Mouse (Mus musculus) retina, embryonic 14.5 days (tissue): ENCODE measurements around the gene Ldhal6b.

ENCODE experiments used
- DNase-seq: peaks from one replicate; pipeline ENCODE4 v3.0.0-alpha.2; 2015; ENCODE audit warnings: low spot score

Ldhal6b gene

GRCm38 (mm10) chr17:5410336-5410735 is 8.2 kb downstream of the Ldhal6b start:
- no peak for DNase-seq

- no peak for DNase-seq
Measured at GRCm38 (mm10) chr17:5407030-5407429, 11.5 kb downstream of the Ldhal6b start.

DNA sequence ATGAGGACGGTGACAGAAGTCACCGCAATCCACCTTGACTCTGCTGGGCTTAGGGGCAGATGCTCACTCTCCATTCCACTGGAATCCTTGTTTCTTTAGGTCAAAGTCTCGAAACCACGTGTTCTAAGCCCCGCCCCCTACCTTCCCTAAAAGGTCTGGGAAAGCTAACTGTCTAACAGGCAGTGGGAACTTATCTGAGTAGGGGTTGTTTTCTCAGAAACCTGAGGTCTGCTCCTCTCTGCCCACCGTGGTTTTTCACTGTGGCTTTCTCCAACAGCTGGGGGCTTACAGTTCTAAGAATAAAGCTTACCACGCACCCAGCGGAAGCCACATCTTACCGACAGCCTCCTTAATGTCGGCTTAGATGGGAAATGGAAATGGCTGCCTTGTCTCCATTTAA is 12.0 kb downstream of the Ldhal6b start:
- no peak for DNase-seq

GRCm38 (mm10) chr17:5403885-5404284 is 14.7 kb downstream of the Ldhal6b start:
- no peak for DNase-seq

GRCm38 (mm10) chr17:5402624-5403023 is 15.9 kb downstream of the Ldhal6b start:
- DNase-seq = peak; percentile 92

GRCm38 (mm10) chr17:5402069-5402468 is 16.5 kb downstream of the Ldhal6b start:
- DNase-seq = peak; percentile 88

DNA sequence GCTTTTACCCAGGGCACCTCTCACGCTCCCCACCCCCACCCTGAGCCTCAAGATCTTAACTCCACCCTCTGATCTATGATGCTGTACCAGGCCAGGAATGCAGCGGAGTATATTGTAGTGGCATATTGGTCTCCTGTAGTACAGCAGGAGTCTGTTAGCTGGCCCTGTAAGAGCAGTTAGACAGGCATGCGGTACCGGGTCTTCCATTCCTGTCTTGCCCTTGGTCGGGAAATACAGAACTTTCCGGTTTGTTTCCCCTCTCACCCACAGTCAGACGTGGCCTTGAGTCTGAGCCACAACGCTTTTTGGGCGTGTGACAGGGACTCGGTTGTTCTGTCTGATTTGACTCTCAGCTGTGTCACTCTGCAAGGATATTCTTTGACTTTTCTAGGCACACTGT is 17.3 kb downstream of the Ldhal6b start:
- DNase-seq = no peak

DNA sequence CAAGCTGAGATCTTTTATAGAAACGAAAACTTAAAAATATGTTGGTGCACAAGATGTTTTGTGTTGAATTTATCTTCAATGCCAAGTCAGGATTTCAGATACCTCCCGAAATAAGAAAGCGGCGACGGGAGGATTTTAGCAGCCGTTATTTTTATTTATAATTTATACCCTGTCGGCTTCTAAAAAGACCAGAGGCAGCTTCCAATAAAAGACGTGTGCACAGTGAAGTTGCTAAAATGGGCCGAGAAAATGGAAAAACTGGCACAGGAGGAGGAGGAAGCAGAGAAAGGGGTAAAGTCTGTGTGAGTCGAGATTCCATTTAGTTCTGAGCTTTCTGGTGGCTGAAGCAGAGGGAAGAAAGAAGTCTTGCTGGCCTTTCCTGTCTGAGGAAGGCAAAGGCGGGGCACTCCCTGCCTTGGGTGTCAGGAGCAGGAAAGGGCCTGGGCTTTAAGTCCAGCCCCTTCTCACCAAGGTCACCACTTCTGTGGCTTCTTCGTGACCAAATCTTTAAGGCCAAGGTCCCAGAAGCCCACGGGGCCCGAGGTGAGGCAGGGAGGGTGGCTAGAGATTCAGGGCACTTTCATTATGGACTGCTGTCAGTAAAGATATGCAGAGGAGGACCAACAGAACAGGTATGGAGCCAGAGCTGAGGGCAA is 18.0 kb downstream of the Ldhal6b start:
- no peak for DNase-seq

DNA sequence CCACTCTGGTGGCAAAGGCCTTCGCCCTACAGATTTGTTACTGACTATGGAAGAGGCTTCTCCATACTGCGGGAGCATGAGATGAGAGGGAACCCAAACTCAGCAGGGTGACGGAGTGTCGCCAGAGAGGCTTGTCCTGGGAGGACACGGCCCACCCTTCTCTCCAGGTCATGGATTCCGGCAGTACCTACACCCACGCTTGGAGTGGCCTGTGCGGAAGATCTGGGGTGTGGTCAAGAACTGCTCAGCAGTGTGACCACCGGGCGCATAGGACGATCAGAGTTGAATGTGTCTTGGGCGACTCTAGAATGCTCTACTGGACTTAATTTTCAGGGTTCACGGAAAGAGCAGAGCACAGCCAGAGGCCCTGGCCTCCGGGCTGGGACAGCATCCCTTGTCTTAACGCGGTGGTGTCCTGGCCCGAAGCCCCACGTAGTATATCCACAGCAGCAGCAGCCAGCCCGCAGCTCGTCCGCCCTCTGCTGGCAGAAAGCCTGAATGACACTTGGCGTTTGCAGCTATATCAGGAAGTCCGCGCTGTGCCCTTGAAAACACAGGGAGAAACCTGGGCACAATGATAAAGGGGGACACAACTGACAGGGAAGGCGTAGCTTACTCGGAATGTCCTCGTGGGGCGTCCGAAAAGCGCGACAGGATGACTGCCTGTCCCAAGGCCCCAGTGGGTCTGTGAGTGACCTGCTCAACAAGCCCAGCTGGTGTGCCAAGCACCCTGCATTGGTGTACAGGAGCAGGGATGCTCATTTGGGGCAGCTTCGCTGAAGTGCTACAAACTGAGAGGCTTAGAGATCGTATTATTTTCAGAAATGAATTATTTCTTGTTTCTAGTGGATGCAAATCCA is 21.2 kb downstream of the Ldhal6b start:
- peak; percentile 95 for DNase-seq

DNA sequence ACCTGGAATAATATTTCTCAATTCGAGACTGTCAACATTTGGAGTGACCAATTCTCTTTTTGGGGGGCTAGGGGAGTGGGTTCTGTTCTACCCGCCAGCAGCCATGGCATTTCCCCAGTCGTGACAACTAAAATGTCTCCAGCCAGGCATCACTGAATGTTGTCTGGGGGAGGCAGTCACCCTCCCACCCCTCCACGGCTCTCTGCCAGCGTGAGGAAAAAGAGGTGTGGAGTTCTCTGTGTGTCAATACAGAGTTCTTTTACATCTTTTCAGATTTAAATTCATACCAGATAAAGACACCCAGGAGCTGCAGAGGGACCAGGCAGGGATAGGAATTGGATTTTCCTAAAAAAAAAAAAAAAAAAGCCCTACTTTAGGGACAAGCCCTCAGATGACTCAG is 22.4 kb downstream of the Ldhal6b start:
- no peak for DNase-seq

DNA sequence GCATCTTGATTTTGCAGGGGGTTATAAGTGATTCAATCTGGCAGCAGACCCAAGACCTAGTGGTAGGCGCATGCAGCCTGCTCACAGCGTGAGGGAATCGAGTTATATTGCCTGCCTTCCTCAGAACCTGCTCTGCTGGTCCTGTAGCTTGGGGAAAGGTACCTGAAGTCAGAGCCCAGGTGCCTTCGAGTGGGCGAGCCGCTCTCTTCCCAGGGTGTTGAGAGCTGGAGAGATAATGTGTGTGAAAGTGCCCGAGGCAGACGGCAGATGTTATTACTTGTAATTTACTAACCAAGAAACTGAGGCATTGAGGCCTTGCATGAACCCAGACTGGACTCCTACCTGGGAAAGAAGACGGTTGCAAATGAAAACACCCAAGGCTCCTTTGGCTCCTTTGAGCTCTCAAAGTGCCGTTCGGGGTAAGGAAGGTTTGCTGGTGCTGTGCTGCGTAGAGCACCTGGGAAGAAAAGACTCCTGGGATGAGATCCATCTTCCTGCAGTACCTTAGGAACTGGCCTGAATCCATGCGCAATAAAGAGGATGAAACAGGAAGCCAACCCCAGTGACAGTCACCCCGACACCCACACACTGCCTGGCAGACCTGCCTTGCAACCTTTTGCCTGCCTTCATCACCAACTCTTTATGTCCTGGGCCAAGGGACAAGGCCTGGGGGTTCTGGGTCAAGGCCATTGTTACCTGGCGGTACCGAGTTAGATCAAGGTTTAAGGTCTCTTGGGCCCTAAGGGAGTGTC is 22.9 kb downstream of the Ldhal6b start:
- no peak for DNase-seq

DNA sequence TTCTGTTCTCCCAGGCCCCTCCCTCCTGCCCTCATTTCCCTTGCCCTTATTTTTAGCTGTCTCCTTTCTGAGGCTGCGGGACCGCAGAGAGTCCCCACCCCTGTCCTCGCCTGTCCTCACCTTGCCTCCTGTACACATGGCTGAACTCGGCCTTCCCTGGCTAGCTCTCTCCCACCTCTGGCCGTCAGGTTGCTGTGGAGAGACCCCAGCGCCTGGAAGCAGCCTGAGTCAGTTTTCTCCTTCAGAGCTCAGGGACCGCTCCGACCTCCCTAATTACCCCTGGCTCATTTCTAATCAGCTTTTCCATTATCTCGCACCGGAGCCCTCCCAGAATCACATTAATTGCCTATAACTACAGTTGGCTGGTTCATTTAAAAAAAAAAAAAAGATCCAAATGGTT is 27.9 kb downstream of the Ldhal6b start:
- peak; percentile 59 for DNase-seq

DNA sequence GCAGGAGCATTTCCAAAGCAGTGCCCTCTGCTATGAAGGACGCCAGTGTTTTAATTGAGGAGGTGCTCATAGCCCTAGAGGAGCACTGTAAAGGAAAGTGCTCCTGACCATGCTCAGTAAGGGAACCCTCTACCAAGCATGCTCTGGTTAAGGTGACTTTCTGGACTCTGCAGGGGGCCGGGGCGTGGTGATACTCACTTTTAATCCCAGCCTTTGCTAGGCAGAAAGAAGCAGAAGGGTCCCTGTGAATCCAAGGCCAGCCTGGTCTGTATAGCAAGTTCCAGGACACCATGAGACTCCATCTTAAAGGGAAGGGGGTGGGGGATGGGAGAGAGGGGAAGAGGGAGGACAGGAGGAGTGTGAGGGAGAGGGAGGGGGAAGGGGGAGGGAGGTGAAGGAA is 30.2 kb downstream of the Ldhal6b start:
- DNase-seq = no peak

GRCm38 (mm10) chr17:5386885-5387545 is 31.6 kb downstream of the Ldhal6b start:
- no peak for DNase-seq

DNA sequence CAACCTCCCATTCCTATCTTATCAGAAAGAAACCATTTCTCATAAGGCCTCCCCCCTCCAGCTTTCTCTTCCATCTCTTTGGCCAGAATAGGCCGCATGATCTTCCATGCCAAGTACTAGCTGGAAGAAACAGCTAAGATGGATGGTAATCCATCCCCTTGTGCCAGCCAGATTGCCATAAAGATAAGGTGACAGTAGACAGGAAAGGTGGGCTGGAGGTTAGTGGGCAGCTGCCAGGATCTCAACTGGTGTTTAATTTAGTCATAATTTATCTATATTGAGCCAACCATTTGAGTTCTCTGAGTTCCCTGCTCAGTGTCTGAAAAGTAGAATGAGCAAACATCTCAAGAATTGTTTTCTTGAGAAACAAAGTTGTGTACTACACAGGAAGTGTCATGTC is 32.9 kb downstream of the Ldhal6b start:
- DNase-seq = no peak

GRCm38 (mm10) chr17:5377930-5378310 is 40.6 kb downstream of the Ldhal6b start:
- peak; percentile 32 for DNase-seq

GRCm38 (mm10) chr17:5377151-5377929 is 41.2 kb downstream of the Ldhal6b start:
- DNase-seq = no peak

DNA sequence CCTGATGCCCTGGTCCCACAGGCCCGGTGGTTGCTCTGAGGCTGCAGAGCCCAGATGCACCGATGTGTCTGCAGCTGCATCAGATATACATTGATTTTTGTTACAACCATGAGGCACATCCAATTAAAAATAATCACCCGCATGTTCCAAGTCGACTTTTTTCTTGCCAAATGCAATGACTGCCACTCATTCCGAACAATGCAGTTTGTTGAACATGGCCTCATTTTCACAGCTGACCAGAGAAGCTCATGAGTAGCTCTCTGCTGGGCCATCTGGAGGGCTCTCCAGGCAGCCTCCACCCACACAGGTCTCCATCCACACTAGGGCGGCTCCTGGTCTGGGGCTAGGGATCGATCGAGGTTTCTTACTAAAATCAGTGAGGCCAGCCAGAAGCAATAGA is 45.6 kb downstream of the Ldhal6b start:
- DNase-seq = peak; percentile 55

- DNase-seq = no peak
Measured at GRCm38 (mm10) chr17:5371521-5371920, 47.0 kb downstream of the Ldhal6b start.

GRCm38 (mm10) chr17:5371032-5371431 is 47.5 kb downstream of the Ldhal6b start:
- DNase-seq = no peak
